Mouse (Mus musculus): ENCODE data around the gene Rhoh.

DNA sequence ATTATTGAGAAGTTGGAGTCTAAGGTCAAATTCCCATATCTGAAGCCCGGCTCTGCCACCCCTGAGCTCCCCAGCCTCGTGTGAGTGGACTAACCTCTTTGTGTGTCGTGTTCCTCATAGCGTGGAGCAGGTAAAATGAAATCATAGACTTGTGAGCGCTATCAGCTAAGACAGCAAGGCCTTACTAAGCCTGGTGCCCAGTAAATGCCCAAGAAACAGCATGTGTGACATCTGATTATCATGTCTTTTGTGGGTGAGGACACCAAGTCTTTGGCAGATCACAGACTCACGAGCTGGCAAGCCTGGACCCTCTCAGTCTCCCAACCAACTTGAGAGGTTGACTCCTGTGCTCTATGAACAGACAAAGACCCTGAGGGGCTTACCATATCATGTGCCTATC is 39.1 kb downstream of the Rhoh start:
- TF ChIP-seq CTCF (IDR thresholded peaks at IDR 0.05) (no peak), EP300 (IDR thresholded peaks at IDR 0.05) (no peak)

All from lung, postnatal 0 days (tissue).